ENCODE assay signal across 8 mouse cellular contexts in the genomic region with DNA sequence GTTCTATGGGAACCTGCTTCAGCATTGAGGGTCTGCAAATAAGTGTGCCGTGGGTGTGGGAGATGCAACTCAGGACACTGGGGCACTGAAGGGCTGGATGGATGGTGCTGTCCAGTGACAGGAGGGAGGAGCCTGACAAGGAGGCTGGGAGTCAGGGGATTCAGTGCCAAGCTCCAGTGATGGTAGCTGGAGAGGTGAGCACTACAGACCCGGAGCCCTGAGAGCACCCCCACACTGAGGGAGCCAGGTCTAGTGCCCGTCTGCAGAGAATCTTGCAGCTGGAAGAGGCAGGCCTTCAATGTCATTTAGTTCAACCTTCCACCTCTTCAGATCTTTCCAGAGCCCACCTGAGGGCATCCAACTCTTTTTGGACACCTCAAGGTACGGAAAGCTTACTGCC. TPM values are rescaled to one million over a fixed set of nuclear protein-coding genes. Genes with fewer than 3 reads are reported as not detected.
DNase-seq lines count a peak whose midpoint lies in the region; ATAC-seq lines count a peak whose summit lies in the region.

A gene (plus strand): TSS at position 156 of the 400 bp plus-strand sequence.

- H3K9me3 ChIP-seq in kidney, embryonic 15.5 days (replicated peaks): no peaks in the 10 kb centered on the region
- H3K9me3 ChIP-seq in forebrain, embryonic 14.5 days (replicated peaks; ENCODE audit: control insufficient read depth, low read length): no peaks in the 10 kb centered on the region
- H3K9me3 ChIP-seq in liver, embryonic 11.5 days (ENCODE audit: control insufficient read depth, low read length): no peaks in the 10 kb centered on the region
- no peaks in the 10 kb centered on the region for H3K9me3 ChIP-seq in stomach, embryonic 15.5 days

- no peaks in the 10 kb centered on the region for H3K36me3 ChIP-seq in kidney, embryonic 15.5 days
- no peaks in the 10 kb centered on the region for H3K36me3 ChIP-seq in forebrain, embryonic 14.5 days (ENCODE audit: control insufficient read depth, insufficient read depth, low read length)
- H3K36me3 ChIP-seq in liver, embryonic 11.5 days (ENCODE audit: control insufficient read depth, insufficient read depth, low read length): no peaks in the 10 kb centered on the region
- H3K36me3 ChIP-seq in stomach, embryonic 15.5 days: no peaks in the 10 kb centered on the region

- peak; percentile 12 for ATAC-seq in kidney, embryonic 15.5 days (replicated peaks; ENCODE audit: low FRiP score)
- ATAC-seq in activated CD4-positive, CD25-positive, alpha-beta regulatory T cell, adult 4 months: no peak
- ATAC-seq in forebrain, embryonic 14.5 days: peak; percentile 9; the same call in 1 of the 2 replicates
- no peak for ATAC-seq in hematopoietic stem cell, adult 5-6 weeks (replicated peaks in 1 of 2; ENCODE audit: insufficient read depth in 1 of 2, low FRiP score in 2 of 2, low TSS enrichment in 1 of 2, low read depth in 1 of 2, poor library complexity in 2 of 2, severe bottlenecking in 2 of 2)
- no peak for ATAC-seq in liver, embryonic 11.5 days (replicated peaks; ENCODE audit: low FRiP score)
- no peak for ATAC-seq in stomach, embryonic 15.5 days (ENCODE audit: insufficient read depth, low FRiP score, low read depth)

- H3K4me2 ChIP-seq in kidney, embryonic 15.5 days: peak within 1 kb of the TSS; percentile 76
- peak within 1 kb of the TSS; percentile 75 for H3K4me2 ChIP-seq in forebrain, embryonic 14.5 days (ENCODE audit: low read length)
- H3K4me2 ChIP-seq in liver, embryonic 11.5 days: peak within 1 kb of the TSS; percentile 90
- H3K4me2 ChIP-seq in stomach, embryonic 15.5 days: peak within 1 kb of the TSS; percentile 76

- peak within 1 kb of the TSS; percentile 91 for H3K9ac ChIP-seq in kidney, embryonic 15.5 days
- H3K9ac ChIP-seq in forebrain, embryonic 14.5 days (ENCODE audit: low read length): peak within 1 kb of the TSS; percentile 85
- peak within 1 kb of the TSS; percentile 80 for H3K9ac ChIP-seq in liver, embryonic 11.5 days (ENCODE audit: low read depth, low read length)
- H3K9ac ChIP-seq in stomach, embryonic 15.5 days: peak within 1 kb of the TSS; percentile 81

- peaks cover 38% of the 10 kb centered on the region for H3K4me1 ChIP-seq in kidney, embryonic 15.5 days
- peaks cover 19% of the 10 kb centered on the region; the same call in 1 of the 2 replicates for H3K4me1 ChIP-seq in forebrain, embryonic 14.5 days (ENCODE audit: control insufficient read depth, insufficient read depth, low read length)
- H3K4me1 ChIP-seq in liver, embryonic 11.5 days (replicated peaks; ENCODE audit: control insufficient read depth, insufficient read depth, low read length): peaks cover 22% of the 10 kb centered on the region
- peaks cover 38% of the 10 kb centered on the region for H3K4me1 ChIP-seq in stomach, embryonic 15.5 days

- peak within 1 kb of the TSS; percentile 90 for H3K4me3 ChIP-seq in kidney, embryonic 15.5 days (replicated peaks)
- H3K4me3 ChIP-seq in forebrain, embryonic 14.5 days (ENCODE audit: low read depth, low read length): peak within 1 kb of the TSS; percentile 84
- peak within 1 kb of the TSS; percentile 88 for H3K4me3 ChIP-seq in liver, embryonic 11.5 days (ENCODE audit: low read depth, low read length)
- peak within 1 kb of the TSS; percentile 77 for H3K4me3 ChIP-seq in stomach, embryonic 15.5 days (replicated peaks)

- 20% methylated on average over 4 of the region's 4 CpGs for WGBS in kidney, embryonic 15.5 days
- WGBS in forebrain, embryonic 14.5 days: 22% methylated on average over 4 of the region's 4 CpGs
- WGBS in liver, embryonic 11.5 days: 24% methylated on average over 4 of the region's 4 CpGs
- 9% methylated on average over 4 of the region's 4 CpGs for WGBS in stomach, embryonic 15.5 days

- no peak for DNase-seq in kidney, adult 18-20 months
- DNase-seq in forebrain, embryonic 14.5 days (ENCODE audit: low spot score): no peak
- no peak for DNase-seq in liver, embryonic 11.5 days (ENCODE audit: low spot score)
- no peak for DNase-seq in spleen, adult 12 weeks (ENCODE audit: low spot score)

- H3K27ac ChIP-seq in kidney, embryonic 15.5 days: peak within 1 kb of the TSS; percentile 99
- peak within 1 kb of the TSS; percentile 87 for H3K27ac ChIP-seq in forebrain, embryonic 14.5 days (ENCODE audit: low read depth, low read length)
- peak within 1 kb of the TSS; percentile 88 for H3K27ac ChIP-seq in liver, embryonic 11.5 days (ENCODE audit: low read depth, low read length)
- H3K27ac ChIP-seq in stomach, embryonic 15.5 days: peak within 1 kb of the TSS; percentile 94

- H3K27me3 ChIP-seq in kidney, embryonic 15.5 days: no peaks in the 10 kb centered on the region
- H3K27me3 ChIP-seq in forebrain, embryonic 14.5 days (replicated peaks; ENCODE audit: control insufficient read depth, insufficient read depth, low read length): no peaks in the 10 kb centered on the region
- peaks cover 39% of the 10 kb centered on the region for H3K27me3 ChIP-seq in liver, embryonic 11.5 days (replicated peaks; ENCODE audit: control insufficient read depth, insufficient read depth, low read length)
- H3K27me3 ChIP-seq in stomach, embryonic 15.5 days (replicated peaks): no peaks in the 10 kb centered on the region

RNA-seq across cellular contexts. Expression of the gene that starts here (rescaled TPM):
- 124 and 132 TPM in 2 replicates for polyA plus RNA-seq in kidney, embryonic 15.5 days (2015; fragmentation: Nextera tagmentation; extraction: Ambion mirVana)
- polyA plus RNA-seq in activated CD4-positive, CD25-positive, alpha-beta regulatory T cell, adult 4 months (2017; shearing (Covaris generic)): 10 to 100 TPM; 17.9 to 22.9 TPM
- 28.0 and 32.0 TPM in 2 replicates for polyA plus RNA-seq in forebrain, embryonic 14.5 days (2014; fragmentation: Nextera tagmentation; extraction: Ambion mirVana)
- 25.2 and 35.0 TPM in 2 replicates for total RNA-seq in hematopoietic stem cell, adult 5-6 weeks (2017)
- polyA plus RNA-seq in liver, embryonic 11.5 days (2014; fragmentation: Nextera tagmentation; extraction: Ambion mirVana): 73.2 and 73.3 TPM in 2 replicates
- 126 and 133 TPM in 2 replicates for polyA plus RNA-seq in stomach, embryonic 15.5 days (2015; fragmentation: Nextera tagmentation; extraction: Ambion mirVana)

Comparison
In these comparisons a context has a peak if more than half of its experiments do, and no peak if none do; other contexts are left out.
1. ATAC-seq: peak in kidney, embryonic 15.5 days (single experiment) and forebrain, embryonic 14.5 days (single experiment); none in activated CD4-positive, CD25-positive, alpha-beta regulatory T cell, adult 4 months (single experiment), hematopoietic stem cell, adult 5-6 weeks (0 of 2), liver, embryonic 11.5 days (single experiment) and stomach, embryonic 15.5 days (single experiment).
2. Peak in every context shown above with its lines, with median percentiles within 50 percentile points of each other: H3K27ac ChIP-seq, H3K4me2 ChIP-seq, H3K4me3 ChIP-seq and H3K9ac ChIP-seq.